Mouse (Mus musculus) bone marrow, adult 2 months (tissue): Measurements from ENCODE around the gene Baz2b. TPM values are rescaled to one million over a fixed set of nuclear protein-coding genes. Genes with fewer than 3 reads are reported as not detected.

Experiments
- H3K27ac ChIP-seq: fragments of 200-500 bp; 2 replicates; pipeline ENCODE4 v1.5.1; 2012; ENCODE audit warnings: low read depth, mild to moderate bottlenecking, control low read depth, inconsistent platforms, low read length; ENCODE audit not compliant: control insufficient read depth, poor library complexity, insufficient read depth
- H3K4me1 ChIP-seq: fragments of 200-500 bp; 2 replicates; pipeline ENCODE4 v1.6.1; 2011; ENCODE audit warnings: low read length; ENCODE audit not compliant: control insufficient read depth, insufficient read depth
- H3K4me3 ChIP-seq: fragments of 200-500 bp; replicated peaks from 2 replicates; pipeline ENCODE3; 2011; ENCODE audit warnings: mild to moderate bottlenecking, low read depth, low read length, control low read depth; ENCODE audit not compliant: control insufficient read depth
- CTCF ChIP-seq: fragments of 200-500 bp; IDR thresholded peaks from 2 replicates; pipeline ENCODE4 v1.5.1; 2011; ENCODE audit warnings: low read length, control low read depth; ENCODE audit not compliant: control insufficient read depth, insufficient read depth
- POLR2A ChIP-seq: fragments of 200-500 bp; IDR thresholded peaks from 2 replicates; pipeline ENCODE4 v1.6.1; 2011; ENCODE audit warnings: low read depth, mild to moderate bottlenecking, control low read depth, low read length, borderline replicate concordance; ENCODE audit not compliant: control insufficient read depth
- WGBS: fragments of 180-500 bp; shearing (Covaris S2); methylation state at CpG from one replicate; pipeline ENCODE4 v1.1.7; 2018; 5-methylcytosine and 5-hydroxymethylcytosine counted together
- polyA plus RNA-seq: library from polyadenylated mRNA; stranded (reverse); fragments of >200 nt; gene quantifications from 2 replicates; pipeline ENCODE4 v1.2.4, GENCODE M21; 2011; ENCODE audit warnings: low replicate concordance; ENCODE audit not compliant: missing spikeins, insufficient read depth, insufficient read length

The Baz2b gene
- polyA plus RNA-seq, 1 experiment, result 77.9 TPM

DNA sequence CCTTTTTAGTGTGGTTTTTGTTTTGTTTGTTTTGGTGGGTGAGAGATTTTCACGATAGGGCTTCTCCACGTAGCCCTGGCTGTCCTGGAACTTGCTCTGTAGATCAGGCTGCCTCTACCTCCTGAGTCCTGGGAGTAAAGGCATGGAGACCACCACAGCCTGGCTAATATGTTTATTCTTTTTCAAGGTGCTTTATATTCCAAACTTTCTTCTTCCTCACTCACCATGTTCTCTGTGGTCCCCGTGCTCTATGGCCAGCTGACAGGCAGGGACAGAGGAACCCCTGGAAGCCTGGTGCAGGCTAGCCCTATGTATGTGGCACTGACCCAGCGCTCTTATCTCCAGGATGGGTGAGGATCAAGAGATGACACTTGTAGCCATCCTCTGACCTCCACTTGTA, 94.7 kb downstream of the Baz2b start:
- peaks cover 1% of the 10 kb centered on the region; the same call in 1 of the 2 replicates for H3K4me1 ChIP-seq
- no peak for TF ChIP-seq POLR2A
- no peak for TF ChIP-seq CTCF
- no peak overlapping the region for H3K27ac ChIP-seq
- 73% methylated on average over 4 of the region's 4 CpGs for WGBS
- no peak overlapping the region for H3K4me3 ChIP-seq

- Histone ChIP-seq H3K27ac (0 out of 2 replicates have a peak overlapping the region, but pooled peaks have one; percentile 4), H3K4me1 (peaks cover 1% of the 10 kb centered on the region; the same call in 1 of the 2 replicates), H3K4me3 (no peak overlapping the region)
- TF ChIP-seq CTCF (no peak), POLR2A (no peak)
- 58% methylated on average over 12 of the region's 12 CpGs for WGBS
Observed at GRCm38 (mm10) chr2:60113661-60114560, 95.7 kb downstream of the Baz2b start.

DNA sequence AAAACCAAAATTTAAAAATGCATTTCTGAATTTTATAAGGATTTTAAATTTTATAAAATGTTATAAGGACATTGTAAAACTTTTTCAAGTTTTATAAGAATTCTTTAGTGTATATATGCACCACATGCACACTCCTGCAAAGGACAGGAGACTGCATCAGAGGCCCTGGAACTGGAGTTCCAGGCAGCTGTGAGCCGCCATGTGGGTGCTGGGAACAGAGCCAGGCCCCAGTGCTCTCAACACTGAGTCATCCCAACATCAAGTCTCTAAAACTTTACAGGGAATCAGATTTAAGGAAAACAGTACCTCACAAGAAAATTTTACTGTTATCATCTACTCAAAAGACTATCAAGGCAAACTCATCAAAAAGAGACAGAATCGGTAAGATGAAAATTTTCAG, 97.5 kb downstream of the Baz2b start:
- peaks cover 1% of the 10 kb centered on the region; the same call in 1 of the 2 replicates for H3K4me1 ChIP-seq
- H3K4me3 ChIP-seq, result no peak overlapping the region
- WGBS, result 89% methylated on average over 2 of the region's 2 CpGs
- no peak overlapping the region for H3K27ac ChIP-seq
- TF ChIP-seq CTCF (no peak), POLR2A (no peak)

- TF ChIP-seq CTCF, result no peak
- TF ChIP-seq POLR2A, result no peak
- no peak overlapping the region for H3K4me3 ChIP-seq
- WGBS, result 76% methylated on average over 3 of the region's 3 CpGs
- H3K27ac ChIP-seq, result no peak overlapping the region
- peaks cover under 1% of the 10 kb centered on the region for H3K4me1 ChIP-seq
Observed at GRCm38 (mm10) chr2:60109001-60109400, 100.6 kb downstream of the Baz2b start.

DNA sequence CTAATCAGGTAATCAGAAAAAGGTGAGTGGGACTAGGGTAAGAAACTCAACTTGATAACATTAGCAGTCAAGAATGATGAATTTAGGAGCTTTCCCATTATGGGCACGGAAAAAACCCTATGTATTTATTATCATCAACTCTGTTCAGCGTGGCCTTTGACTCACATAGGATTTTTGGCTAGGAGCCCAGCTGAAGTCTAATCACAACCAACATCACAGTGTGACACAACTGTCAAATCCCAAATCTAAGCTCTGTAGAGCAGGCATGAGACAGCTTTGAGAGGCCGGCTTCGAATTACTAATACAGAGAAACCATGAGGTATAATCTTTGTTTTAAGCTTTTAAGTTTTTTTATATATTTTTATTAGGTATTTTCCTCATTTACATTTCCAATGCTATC, 113.0 kb downstream of the Baz2b start:
- WGBS, result 67% methylated on average over 4 of the region's 4 CpGs
- Histone ChIP-seq H3K4me1 (no peaks in the 10 kb centered on the region), H3K4me3 (no peak overlapping the region), H3K27ac (no peak overlapping the region)
- TF ChIP-seq POLR2A (no peak), CTCF (no peak)

DNA sequence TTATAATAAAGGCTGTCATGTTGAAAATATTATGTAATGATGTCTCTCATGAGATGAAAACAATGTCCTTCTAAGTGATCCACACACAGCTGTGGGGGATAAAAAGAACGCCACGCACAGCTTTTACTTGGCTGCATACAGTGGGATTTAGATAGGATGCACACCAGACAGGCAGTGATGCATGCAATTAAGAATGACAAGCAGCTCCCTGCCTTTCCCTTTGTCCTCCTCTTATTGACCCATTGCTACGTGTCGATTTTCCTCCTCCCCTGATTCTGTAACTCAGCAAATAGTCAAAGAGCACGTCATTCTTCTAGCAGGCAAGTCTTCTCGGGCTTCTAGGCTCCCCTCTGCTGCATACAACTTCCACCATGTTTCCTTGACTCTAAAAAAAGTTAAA, 119.4 kb downstream of the Baz2b start:
- 85% methylated on average over 6 of the region's 6 CpGs for WGBS
- Histone ChIP-seq H3K4me3 (no peak overlapping the region), H3K4me1 (peaks cover 8% of the 10 kb centered on the region), H3K27ac (no peak overlapping the region)
- TF ChIP-seq CTCF, result no peak
- no peak for TF ChIP-seq POLR2A

- Histone ChIP-seq H3K27ac (no peak overlapping the region), H3K4me1 (peaks cover 8% of the 10 kb centered on the region), H3K4me3 (no peak overlapping the region)
- TF ChIP-seq CTCF (no peak), POLR2A (no peak)
- 75% methylated on average over 15 of the region's 15 CpGs for WGBS
Observed at GRCm38 (mm10) chr2:60089528-60090247, 120.0 kb downstream of the Baz2b start.
